In the genomic region with DNA sequence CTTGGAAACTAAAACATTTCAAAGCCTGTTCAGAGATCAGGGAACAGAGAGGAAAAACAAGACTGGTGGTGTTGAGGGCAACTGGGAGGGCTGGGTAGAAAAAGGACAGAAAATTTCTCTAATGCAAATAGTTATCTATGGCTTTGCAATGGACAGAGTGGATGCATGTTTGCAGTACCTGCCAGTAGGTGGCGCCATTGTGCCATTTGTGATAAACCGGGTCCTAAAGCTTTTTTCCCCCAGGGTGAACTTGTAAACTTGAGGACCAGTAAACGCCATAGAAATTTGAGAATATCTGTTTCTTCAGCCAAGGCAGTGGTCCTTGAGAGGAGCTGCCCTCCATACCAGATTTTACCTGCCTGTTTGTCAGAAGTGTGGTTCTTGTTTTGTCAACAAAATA, we compare ENCODE assay signal across 10 mouse cellular contexts. TPM values are rescaled to one million over a fixed set of nuclear protein-coding genes. Genes with fewer than 3 reads are reported as not detected.
A peak's percentile ranks its signal among the peaks of the same experiment; 100 is the strongest.
DNase-seq lines count a peak whose midpoint lies in the region; ATAC-seq and TF ChIP-seq lines count a peak whose summit lies in the region.
"Had no signal": no experiment of that assay in that cellular context is flagged by ENCODE, and none has a peak within 500 bp of the region (broad histone marks: within the 10 kb centered on the region; RNA-seq: fewer than 3 reads in every experiment).

No protein-coding gene starts in this region.

- peak; percentile 61 for DNase-seq in ovary, postnatal 10 days (ENCODE audit: low spot score)
- no peak for DNase-seq in ovary, adult 18-20 months (ENCODE audit: low spot score)
- peak; percentile 56 for DNase-seq in adrenal gland, adult 2 months
- peak; percentile 88 for DNase-seq in embryo, embryonic 11 days
- DNase-seq in hindbrain, postnatal 0 days (ENCODE audit: low spot score): peak; percentile 88
- peak; percentile 85 for DNase-seq in liver, postnatal 0 days
- DNase-seq in right cerebral cortex, postnatal 10 days (ENCODE audit: low spot score in 2 of 2): peak; percentile 63 to 87

- H3K4me3 ChIP-seq in hindbrain, postnatal 0 days (ENCODE audit: low read length): no peak overlapping the region
- H3K4me3 ChIP-seq in liver, postnatal 0 days (ENCODE audit: low read depth, low read length): no peak overlapping the region
- H3K4me3 ChIP-seq: neural tube, embryonic 12.5 days had no signal

- no peak overlapping the region for H3K4me2 ChIP-seq in hindbrain, postnatal 0 days (ENCODE audit: low read depth, low read length)
- H3K4me2 ChIP-seq in liver, postnatal 0 days (ENCODE audit: low read depth, low read length): no peak overlapping the region
- H3K4me2 ChIP-seq: neural tube, embryonic 12.5 days had no signal

- no peak overlapping the region for H3K9ac ChIP-seq in hindbrain, postnatal 0 days (replicated peaks; ENCODE audit: low read length)
- H3K9ac ChIP-seq in liver, postnatal 0 days (replicated peaks): no peak overlapping the region
- H3K9ac ChIP-seq: neural tube, embryonic 12.5 days had no signal

- no peaks in the 10 kb centered on the region for H3K4me1 ChIP-seq in hindbrain, postnatal 0 days (ENCODE audit: insufficient read depth, low read length)
- peaks cover 5% of the 10 kb centered on the region; the same call in 1 of the 2 replicates for H3K4me1 ChIP-seq in liver, postnatal 0 days (ENCODE audit: insufficient read depth)
- H3K4me1 ChIP-seq: neural tube, embryonic 12.5 days had no signal

- no peaks in the 10 kb centered on the region for H3K9me3 ChIP-seq in hindbrain, postnatal 0 days (ENCODE audit: low read length)
- H3K9me3 ChIP-seq in liver, postnatal 0 days (ENCODE audit: low read length): no peaks in the 10 kb centered on the region
- H3K9me3 ChIP-seq: neural tube, embryonic 12.5 days had no signal

- H3K36me3 ChIP-seq in hindbrain, postnatal 0 days (ENCODE audit: insufficient read depth, low read length): no peaks in the 10 kb centered on the region
- no peaks in the 10 kb centered on the region for H3K36me3 ChIP-seq in liver, postnatal 0 days (replicated peaks; ENCODE audit: insufficient read depth, low read length)
- H3K36me3 ChIP-seq: neural tube, embryonic 12.5 days had no signal

- TF ChIP-seq EP300 in liver, postnatal 0 days (IDR thresholded peaks at IDR 0.05; ENCODE audit: low read depth): no peak

- peaks cover 12% of the 10 kb centered on the region; the same call in 1 of the 2 replicates for H3K27me3 ChIP-seq in hindbrain, postnatal 0 days (ENCODE audit: insufficient read depth, low read length)
- H3K27me3 ChIP-seq in liver, postnatal 0 days (ENCODE audit: insufficient read depth, low read length): no peaks in the 10 kb centered on the region

- no peak for ATAC-seq in hindbrain, postnatal 0 days
- no peak for ATAC-seq in liver, postnatal 0 days
- no peak for ATAC-seq in monocyte, adult 5-6 weeks (replicated peaks; ENCODE audit: insufficient number of reproducible peaks, low FRiP score, low TSS enrichment, poor library complexity, severe bottlenecking)

- WGBS in hindbrain, postnatal 0 days: 1% methylated on average over 3 of the region's 3 CpGs
- 1% methylated on average over 3 of the region's 3 CpGs for WGBS in liver, postnatal 0 days (ENCODE audit: insufficient replicate concordance)

- TF ChIP-seq CTCF in hindbrain, postnatal 0 days (IDR thresholded peaks at IDR 0.05; ENCODE audit: low read depth): peak; percentile 90
- peak; percentile 93 for TF ChIP-seq CTCF in liver, postnatal 0 days (IDR thresholded peaks at IDR 0.05; ENCODE audit: low read depth)

- no peak overlapping the region for H3K27ac ChIP-seq in hindbrain, postnatal 0 days
- no peak overlapping the region for H3K27ac ChIP-seq in liver, postnatal 0 days (ENCODE audit: low read depth)
- H3K27ac ChIP-seq: neural tube, embryonic 12.5 days had no signal

RNA-seq across cellular contexts. Expression of a gene that starts 10.1 kb away (rescaled TPM):
- total RNA-seq in adrenal gland, adult 2 months (2021): 10 to 100 TPM; 23.5 to 38.3 TPM
- 30.3 and 49.8 TPM in 2 replicates for polyA plus RNA-seq in adrenal gland, adult 2 months (2012; rRNA removed)
- 33.0 and 43.5 TPM in 2 replicates for total RNA-seq in hindbrain, postnatal 0 days (2014; rRNA removed)
- 17.0 and 17.6 TPM in 2 replicates for polyA plus RNA-seq in hindbrain, postnatal 0 days (2015; fragmentation: Nextera tagmentation; extraction: Ambion mirVana)
- polyA plus RNA-seq in liver, postnatal 0 days (2015; fragmentation: Nextera tagmentation; extraction: Ambion mirVana): 15.7 and 16.7 TPM in 2 replicates
- total RNA-seq in monocyte, adult 5-6 weeks (2017): 69.1 to 92.7 TPM (median 70.9 TPM) in 3 replicates

RNA-seq across cellular contexts. Expression of a gene that starts 10.8 kb away (rescaled TPM):
- total RNA-seq in adrenal gland, adult 2 months (2021): not detected
- not detected in 2 replicates for polyA plus RNA-seq in adrenal gland, adult 2 months (2012; rRNA removed)
- 0.26 TPM in 1 of 2 replicates, not detected in the other for total RNA-seq in hindbrain, postnatal 0 days (2014; rRNA removed)
- polyA plus RNA-seq in hindbrain, postnatal 0 days (2015; fragmentation: Nextera tagmentation; extraction: Ambion mirVana): 0.10 and 0.13 TPM in 2 replicates
- polyA plus RNA-seq in liver, postnatal 0 days (2015; fragmentation: Nextera tagmentation; extraction: Ambion mirVana): not detected in 2 replicates
- total RNA-seq in monocyte, adult 5-6 weeks (2017): not detected in 3 replicates
- polyA plus RNA-seq: heart, embryonic 14.5 days had no signal
